Mouse (Mus musculus) spleen, embryonic (tissue): ENCODE data around the gene Ttc41.

Experiments
- CTCF ChIA-PET: fragments of 350-600 bp; sonication (Branson Sonifier 250); formaldehyde crosslinking; loops from one replicate; lab custom pipeline; 2022; lab: Charles Lee

Ttc41 gene

GRCm38 (mm10) chr10:86824871-86825270 lies 119.3 kb downstream of the Ttc41 start:
- CTCF ChIA-PET = no interaction called here

- CTCF ChIA-PET = no interaction called here
These were observed 120.4 kb downstream of the Ttc41 start for GRCm38 (mm10) chr10:86825871-86826522.
